Mouse (Mus musculus) heart, embryonic 14.5 days (tissue): ENCODE measurements around the gene Kras. TPM values are rescaled to one million over a fixed set of nuclear protein-coding genes. Genes with fewer than 3 reads are reported as not detected.

Experiments
- ATAC-seq: fragments of 200-750 bp; cut with Nextera tagmentation; 2 replicates; pipeline ENCODE4 v1.8.0; 2017; ENCODE audit warnings: low read depth, moderate TSS enrichment; ENCODE audit not compliant: insufficient number of reproducible peaks, insufficient read depth, low FRiP score
- H3K27ac ChIP-seq, 2 experiments: fragments of 200-500 bp in 1 of 2; fragments of 300-500 bp in 1 of 2; sonication (generic) in 1 of 2; replicated peaks in 1 of 2; 2 replicates each; pipeline ENCODE4 v1.5.1; 2012 to 2014; ENCODE audit warnings: low read depth in 2 of 2, low read length in 2 of 2, control low read depth in 1 of 2, mild to moderate bottlenecking in 1 of 2, mixed read lengths in 1 of 2; ENCODE audit not compliant: control insufficient read depth in 1 of 2, insufficient read depth in 1 of 2
- H3K27me3 ChIP-seq: fragments of 300-500 bp; sonication (generic); 2 replicates; pipeline ENCODE4 v1.6.1; 2014; ENCODE audit warnings: mild to moderate bottlenecking, low read length, control low read depth; ENCODE audit not compliant: control insufficient read depth, insufficient read depth
- H3K36me3 ChIP-seq: fragments of 300-500 bp; sonication (generic); 2 replicates; pipeline ENCODE4 v1.6.1; 2014; ENCODE audit warnings: mild to moderate bottlenecking, control low read depth, low read length, mixed read lengths; ENCODE audit not compliant: control insufficient read depth, insufficient read depth
- H3K4me1 ChIP-seq, 2 experiments: fragments of 200-500 bp in 1 of 2; fragments of 300-500 bp in 1 of 2; sonication (generic) in 1 of 2; 2 replicates each; pipeline ENCODE4 v1.6.1; 2012 to 2014; ENCODE audit warnings: low read length in 2 of 2, control low read depth in 1 of 2, mixed read lengths in 1 of 2; ENCODE audit not compliant: control insufficient read depth in 2 of 2, insufficient read depth in 2 of 2
- H3K4me2 ChIP-seq: fragments of 300-500 bp; sonication (generic); 2 replicates; pipeline ENCODE4 v1.6.1; 2014; ENCODE audit warnings: mild to moderate bottlenecking, low read length
- H3K4me3 ChIP-seq, 2 experiments: fragments of 200-500 bp in 1 of 2; fragments of 300-500 bp in 1 of 2; sonication (generic) in 1 of 2; 2 replicates each; pipeline ENCODE4 v1.5.1; 2012 to 2014; ENCODE audit warnings: low read length in 2 of 2, mild to moderate bottlenecking in 2 of 2, control low read depth in 1 of 2, low read depth in 1 of 2, moderate library complexity in 1 of 2; ENCODE audit not compliant: control insufficient read depth in 1 of 2, insufficient read depth in 1 of 2
- H3K9ac ChIP-seq: fragments of 300-500 bp; sonication (generic); 2 replicates; pipeline ENCODE4 v1.6.1; 2014; ENCODE audit warnings: mild to moderate bottlenecking, low read length
- H3K9me3 ChIP-seq: fragments of 300-500 bp; sonication (generic); 2 replicates; pipeline ENCODE4 v1.6.1; 2016; ENCODE audit warnings: low read length, control low read depth; ENCODE audit not compliant: control insufficient read depth
- WGBS: fragments of 180-500 bp; shearing (Covaris S2); extraction: QIAGEN DNeasy Blood & Tissue Kit; methylation state at CpG from one replicate; pipeline ENCODE4 v1.1.7; 2014; 5-methylcytosine and 5-hydroxymethylcytosine counted together
- polyA plus RNA-seq: library from polyadenylated mRNA; unstranded; fragments of >200 nt; fragmentation: Nextera tagmentation; extraction: Ambion mirVana; gene quantifications from 2 replicates; pipeline ENCODE4 v1.2.1, GENCODE M21; 2014

Gene Kras
- polyA plus RNA-seq: 42.8 and 46.3 TPM in 2 replicates

DNA sequence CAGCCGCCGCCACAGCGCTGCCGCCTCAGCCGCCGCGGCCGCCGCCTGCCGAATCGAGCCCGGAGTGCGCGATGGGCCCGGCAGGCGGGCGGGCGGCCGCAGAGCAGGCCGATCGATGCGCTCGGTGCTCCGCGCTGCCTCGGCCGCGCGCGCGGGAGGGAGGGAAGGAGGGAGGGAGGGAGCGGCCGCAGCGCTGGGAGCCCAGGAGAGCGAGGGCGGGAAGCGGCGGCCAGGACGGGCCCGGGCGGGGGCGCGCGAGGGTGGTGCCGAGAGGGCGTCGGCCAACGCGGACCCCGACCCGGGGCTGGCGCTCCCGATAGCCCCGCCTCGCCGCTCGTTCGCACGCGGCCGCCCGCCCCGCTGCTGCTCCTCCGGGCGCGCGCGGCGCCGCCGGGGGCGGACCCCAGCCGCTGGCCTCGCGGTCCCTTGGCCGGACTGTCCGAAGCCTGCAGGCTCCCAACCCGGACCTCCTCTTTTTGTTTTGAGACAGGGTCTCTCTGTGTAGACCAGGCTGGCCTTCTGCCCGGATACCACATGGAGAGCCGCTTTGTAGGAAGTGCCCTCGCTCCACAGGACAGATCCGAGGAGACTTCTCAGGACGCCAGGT, at the start of gene Kras:
Gene Kras (minus strand): TSS at position 55 of the 607 bp plus-strand sequence.
- H3K27me3 ChIP-seq: peaks cover 24% of the 10 kb centered on the region
- H3K27ac ChIP-seq: peak within 1 kb of the TSS; percentile 22 to 82; a peak in 3 of 4 replicates
- H3K9ac ChIP-seq: peak within 1 kb of the TSS; percentile 93
- peaks cover 0 to 11% of the 10 kb centered on the region in 2 experiments; a peak in 3 of 4 replicates for H3K4me1 ChIP-seq
- H3K4me3 ChIP-seq: peak within 1 kb of the TSS; percentile 67 to 92
- WGBS: 0% methylated on average over 46 of the region's 83 CpGs
- peak within 1 kb of the TSS; percentile 91 for H3K4me2 ChIP-seq
- peak; percentile 96 for ATAC-seq
- H3K9me3 ChIP-seq: no peaks in the 10 kb centered on the region
- H3K36me3 ChIP-seq: peaks cover 7% of the 10 kb centered on the region; the same call in 1 of the 2 replicates

DNA sequence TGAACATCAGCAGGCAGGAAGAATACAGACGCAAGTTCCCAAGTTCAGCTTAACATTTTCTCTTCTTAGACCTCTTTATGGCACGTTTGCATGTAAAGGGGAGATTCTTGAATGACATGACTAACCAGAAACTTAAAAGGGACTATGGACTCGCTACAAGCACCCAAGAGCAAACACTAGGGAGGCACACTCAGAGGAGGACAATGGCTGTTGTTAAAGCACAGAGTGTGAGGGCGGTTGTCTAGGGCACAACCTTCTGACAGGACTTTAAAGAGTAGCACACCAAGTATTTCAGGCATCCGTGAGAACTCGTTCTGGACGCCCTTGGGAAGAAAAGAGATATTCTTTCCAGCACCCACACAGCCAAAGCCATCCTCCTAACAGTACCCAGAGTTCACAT, 47.6 kb upstream of the Kras start:
- Histone ChIP-seq H3K4me3 (no peak overlapping the region), H3K4me1 (peaks cover under 1 to 3% of the 10 kb centered on the region in 2 experiments; a peak in 2 of 4 replicates), H3K9me3 (peaks cover 3% of the 10 kb centered on the region; the same call in 1 of the 2 replicates), H3K4me2 (no peak overlapping the region), H3K9ac (no peak overlapping the region), H3K27me3 (peaks cover 94% of the 10 kb centered on the region), H3K36me3 (no peaks in the 10 kb centered on the region), H3K27ac (no peak overlapping the region)
- 40% methylated on average over 7 of the region's 7 CpGs for WGBS
- no peak for ATAC-seq

DNA sequence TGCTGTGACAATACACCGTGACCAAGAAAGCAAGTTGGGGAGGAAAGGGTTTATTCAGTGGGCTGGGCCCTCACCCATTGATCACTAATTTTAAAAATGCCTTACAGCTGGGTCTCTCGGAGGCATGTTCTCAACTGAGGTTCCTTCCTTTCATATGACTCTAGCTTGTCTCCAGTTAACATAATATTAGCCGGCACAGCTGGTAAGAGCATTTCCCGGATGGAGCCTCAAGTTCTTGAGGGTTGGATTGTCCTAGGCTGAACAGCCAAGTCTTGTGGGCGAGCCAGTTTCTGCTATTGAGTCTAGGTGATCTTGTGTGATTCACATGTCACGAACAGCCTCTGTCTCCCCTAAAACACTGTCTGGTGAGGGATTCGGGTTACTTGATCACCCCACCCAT, 46.9 kb upstream of the Kras start:
- H3K27ac ChIP-seq: no peak overlapping the region
- peaks cover 88% of the 10 kb centered on the region for H3K27me3 ChIP-seq

DNA sequence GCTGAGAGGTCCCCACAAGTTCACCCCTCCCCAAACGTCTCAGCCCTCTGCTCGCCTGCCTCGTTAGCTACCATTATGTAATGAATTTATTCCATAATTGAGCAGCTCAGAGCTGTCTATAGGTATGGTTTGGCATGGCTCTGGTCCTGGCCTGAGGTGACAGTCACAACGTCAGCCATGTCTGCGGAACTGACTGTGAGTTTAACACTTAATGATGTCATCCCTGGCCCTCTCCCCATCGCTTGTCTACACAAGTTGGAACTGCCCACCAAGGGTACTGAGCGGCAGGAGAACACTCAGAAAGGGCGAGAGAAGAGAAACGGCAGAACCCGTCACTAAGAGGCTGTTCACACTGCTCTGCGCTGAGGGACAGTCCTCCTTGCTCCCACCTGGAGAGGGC, 45.1 kb upstream of the Kras start:
- Histone ChIP-seq H3K27me3 (peaks cover 76% of the 10 kb centered on the region), H3K27ac (no peak overlapping the region), H3K4me3 (no peak overlapping the region), H3K9ac (no peak overlapping the region), H3K4me1 (peaks cover 0 to 8% of the 10 kb centered on the region in 2 experiments; a peak in 1 of 4 replicates), H3K36me3 (no peaks in the 10 kb centered on the region), H3K4me2 (no peak overlapping the region), H3K9me3 (no peaks in the 10 kb centered on the region)
- 0 out of 2 replicates have a peak, but pooled peaks have one; percentile 31 for ATAC-seq
- WGBS: 46% methylated on average over 11 of the region's 11 CpGs

More for the DNA sequence above, 46.9 kb upstream of the Kras start:
- H3K9ac ChIP-seq: no peak overlapping the region
- ATAC-seq: no peak
- no peak overlapping the region for H3K4me3 ChIP-seq
- H3K9me3 ChIP-seq: peaks cover 3% of the 10 kb centered on the region; the same call in 1 of the 2 replicates
- 79% methylated on average over 7 of the region's 7 CpGs for WGBS
- H3K4me1 ChIP-seq: peaks cover 0 to 3% of the 10 kb centered on the region in 2 experiments; a peak in 1 of 4 replicates
- H3K4me2 ChIP-seq: no peak overlapping the region
- no peaks in the 10 kb centered on the region for H3K36me3 ChIP-seq

DNA sequence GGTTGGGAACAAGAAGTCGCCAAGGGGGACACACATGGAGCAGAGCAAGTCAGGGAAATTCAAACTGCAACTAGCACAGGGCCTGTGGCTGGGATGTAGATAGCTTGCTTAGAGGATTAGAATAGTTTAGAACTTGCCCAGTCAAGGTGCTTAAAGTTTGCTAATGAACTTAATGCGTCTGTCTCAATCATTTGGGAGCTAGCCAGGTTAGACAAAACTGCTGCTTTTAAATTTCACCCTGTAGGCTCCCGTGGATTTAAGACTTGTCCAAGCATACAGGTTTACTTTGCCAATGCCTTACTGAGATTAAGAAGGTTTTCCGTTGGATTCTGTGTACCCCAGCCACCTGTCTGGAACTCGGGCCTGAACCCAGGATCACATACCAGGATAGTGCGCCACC, 43.1 kb upstream of the Kras start:
- Histone ChIP-seq H3K4me1 (peaks cover 0 to 8% of the 10 kb centered on the region in 2 experiments; a peak in 1 of 4 replicates), H3K27ac (no peak overlapping the region), H3K4me3 (no peak overlapping the region), H3K9ac (no peak overlapping the region), H3K27me3 (peaks cover 61% of the 10 kb centered on the region), H3K9me3 (no peaks in the 10 kb centered on the region), H3K4me2 (no peak overlapping the region), H3K36me3 (no peaks in the 10 kb centered on the region)
- WGBS: 76% methylated on average over 6 of the region's 6 CpGs
- ATAC-seq: no peak

DNA sequence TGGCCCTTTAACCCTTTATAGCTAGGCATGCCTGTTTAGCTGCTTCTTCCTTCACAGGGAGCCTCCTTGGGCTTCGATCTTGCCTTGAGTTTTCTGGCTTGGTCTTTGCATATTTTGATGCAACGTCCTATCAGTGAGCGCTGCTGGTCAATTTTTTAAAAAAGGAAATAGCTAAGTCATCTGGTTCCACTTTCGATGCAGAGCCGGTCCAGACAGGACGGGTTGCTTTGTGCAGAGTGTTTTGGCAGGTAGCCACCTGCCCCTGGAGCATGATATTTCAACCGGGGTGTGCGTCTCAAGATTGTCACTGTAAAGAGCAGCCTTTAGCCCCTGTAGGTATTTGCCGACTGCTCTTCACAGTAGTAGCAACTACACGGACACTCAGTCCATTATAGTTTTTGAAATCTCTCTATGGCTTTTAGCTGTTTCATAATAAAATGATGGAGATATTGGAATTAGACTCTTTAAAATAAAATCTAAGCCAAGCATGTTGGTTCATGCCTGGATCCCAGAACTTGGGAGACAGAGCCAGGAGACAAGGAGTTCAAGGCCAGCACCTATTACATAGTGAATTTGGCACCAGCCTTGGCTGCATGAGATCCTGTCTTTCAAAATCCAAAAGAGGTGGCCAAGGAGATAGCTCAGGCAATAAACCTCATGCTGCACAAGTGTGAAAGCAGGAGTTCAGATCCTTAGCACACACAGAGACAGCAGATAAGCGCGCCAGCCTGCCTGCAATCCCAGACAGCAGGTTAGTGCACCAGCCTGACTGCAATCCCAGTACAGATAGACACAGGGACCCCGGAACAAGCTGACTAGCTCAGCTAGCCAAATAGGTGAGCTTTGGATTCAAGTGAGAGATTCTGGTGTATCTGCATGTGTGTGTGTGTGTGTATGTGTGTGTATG, 41.6 kb upstream of the Kras start:
- no peak for ATAC-seq
- H3K9me3 ChIP-seq: peaks cover 5% of the 10 kb centered on the region; the same call in 1 of the 2 replicates
- 60% methylated on average over 13 of the region's 13 CpGs for WGBS
- no peak overlapping the region for H3K9ac ChIP-seq
- H3K27me3 ChIP-seq: peaks cover 46% of the 10 kb centered on the region
- no peaks in the 10 kb centered on the region for H3K36me3 ChIP-seq
- 0 out of 2 replicates have a peak overlapping the region, but pooled peaks have one; percentile 9 for H3K4me2 ChIP-seq
- H3K4me1 ChIP-seq: peaks cover 0 to 8% of the 10 kb centered on the region in 2 experiments; a peak in 1 of 4 replicates
- no peak overlapping the region for H3K27ac ChIP-seq
- no peak overlapping the region for H3K4me3 ChIP-seq

DNA sequence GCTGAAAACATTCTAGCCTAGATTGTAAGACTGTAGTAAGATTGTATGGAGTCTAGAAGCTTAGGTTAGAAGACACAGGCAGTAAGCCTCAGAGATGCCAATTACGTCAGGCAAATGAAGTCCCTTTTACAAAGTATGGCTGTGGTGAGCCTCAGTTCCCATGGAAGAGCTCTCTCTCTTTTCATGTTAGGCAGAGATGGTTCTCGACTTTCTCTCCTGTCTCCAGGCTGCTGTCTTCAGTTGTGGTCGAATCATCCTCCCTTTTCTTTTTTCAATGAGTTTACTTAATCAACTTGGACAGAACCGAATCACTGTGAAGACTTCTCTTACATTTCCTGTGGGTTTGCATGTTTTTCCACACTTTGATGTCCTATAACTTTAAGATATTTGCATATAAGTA, 35.6 kb upstream of the Kras start:
- WGBS: 77% methylated on average over 4 of the region's 4 CpGs
- Histone ChIP-seq H3K4me3 (no peak overlapping the region), H3K27ac (no peak overlapping the region), H3K27me3 (peaks cover 14% of the 10 kb centered on the region), H3K9ac (no peak overlapping the region), H3K4me2 (no peak overlapping the region), H3K36me3 (no peaks in the 10 kb centered on the region), H3K4me1 (no peaks in the 10 kb centered on the region), H3K9me3 (peaks cover 5% of the 10 kb centered on the region; the same call in 1 of the 2 replicates)
- ATAC-seq: no peak
